Mouse (Mus musculus): ENCODE measurements around the gene Wdr27.

The Wdr27 gene

DNA sequence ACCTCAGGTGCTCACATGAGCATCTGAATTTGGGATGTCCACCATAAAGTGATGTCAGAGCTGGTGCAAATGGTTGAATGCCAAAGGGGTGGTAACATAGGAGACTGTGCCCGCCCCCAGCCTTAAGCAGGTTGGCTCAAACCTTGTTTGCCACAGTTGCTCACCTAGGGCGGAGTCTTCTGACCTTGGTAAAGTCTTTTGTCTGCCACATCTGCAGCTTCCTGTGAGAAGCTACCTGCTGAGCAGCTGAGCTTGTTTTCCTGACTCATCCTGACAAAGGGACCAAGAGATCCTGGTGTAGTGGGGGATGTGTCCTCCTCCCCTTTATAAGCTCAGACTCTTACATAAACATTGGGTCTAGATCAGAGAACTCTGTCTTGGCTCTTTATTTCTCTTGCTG, 125.0 kb downstream of the Wdr27 start:
- DNase-seq (ENCODE audit: low spot score in 2 of 2): no peak

DNA sequence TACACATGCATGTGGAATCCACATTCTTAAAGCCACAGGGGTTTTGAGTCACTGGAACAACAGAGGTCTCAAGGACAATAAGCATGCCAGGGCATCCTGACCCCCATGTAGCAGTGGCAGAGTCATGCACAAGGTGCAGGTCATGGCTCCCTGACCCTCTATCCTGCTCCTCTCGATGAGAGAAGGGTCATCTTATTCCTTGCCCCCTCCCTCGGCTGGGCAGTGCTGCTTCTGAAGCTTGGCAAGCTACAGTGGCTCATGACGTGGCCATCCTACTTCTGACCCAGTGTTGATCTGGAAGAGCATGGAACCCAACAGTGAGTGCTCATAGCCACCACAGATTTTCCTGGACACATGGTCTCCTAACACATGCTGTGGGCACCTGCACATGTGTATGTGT, 126.9 kb downstream of the Wdr27 start:
- DNase-seq (ENCODE audit: low spot score in 2 of 2): no peak

- DNase-seq (ENCODE audit: low spot score in 2 of 2): no peak
These were observed 127.7 kb downstream of the Wdr27 start for GRCm38 (mm10) chr17:14815304-14815703.

DNA sequence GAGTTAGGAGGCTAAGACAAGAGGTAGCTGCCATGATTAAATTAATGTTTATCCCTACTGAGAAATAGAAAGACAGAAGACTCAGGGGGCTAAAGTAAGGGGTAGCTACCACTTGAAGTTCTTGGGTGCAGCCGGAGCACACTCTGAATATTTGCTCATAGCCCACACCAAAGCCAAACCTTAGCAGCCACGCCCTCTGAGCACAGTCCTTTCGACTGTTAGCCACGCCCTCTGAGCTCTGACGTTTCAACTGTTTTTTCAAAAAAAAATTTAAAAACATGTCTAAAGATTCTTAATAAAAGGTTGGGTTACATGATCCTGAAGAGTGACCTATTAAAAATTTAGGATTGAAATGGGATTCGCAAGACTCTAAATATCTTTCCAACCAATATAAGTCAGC, 130.3 kb downstream of the Wdr27 start:
- DNase-seq (ENCODE audit: low spot score in 2 of 2): no peak

- no peak for DNase-seq (ENCODE audit: low spot score in 2 of 2)
These were observed 130.9 kb downstream of the Wdr27 start for GRCm38 (mm10) chr17:14812033-14812432.

DNA sequence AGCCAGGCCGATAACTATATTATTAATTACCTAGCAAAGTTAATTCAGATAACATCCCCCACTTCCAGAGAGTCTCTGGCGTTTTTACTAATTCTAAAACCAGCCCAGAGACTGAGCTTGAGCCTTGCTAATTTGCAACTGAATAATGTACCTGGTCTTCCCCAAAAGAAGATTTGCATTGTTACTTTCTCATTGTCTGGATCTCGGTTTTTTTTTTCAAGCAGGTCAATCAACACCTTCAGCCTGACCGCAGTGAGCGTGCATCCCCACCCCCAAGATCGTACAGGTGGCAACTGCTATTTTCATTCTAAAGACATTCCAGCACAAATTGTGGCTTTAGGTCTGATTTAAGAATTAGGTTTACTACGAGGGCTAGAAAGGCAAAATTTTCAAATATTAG, 136.2 kb downstream of the Wdr27 start:
- no peak for DNase-seq (ENCODE audit: low spot score in 2 of 2)

DNA sequence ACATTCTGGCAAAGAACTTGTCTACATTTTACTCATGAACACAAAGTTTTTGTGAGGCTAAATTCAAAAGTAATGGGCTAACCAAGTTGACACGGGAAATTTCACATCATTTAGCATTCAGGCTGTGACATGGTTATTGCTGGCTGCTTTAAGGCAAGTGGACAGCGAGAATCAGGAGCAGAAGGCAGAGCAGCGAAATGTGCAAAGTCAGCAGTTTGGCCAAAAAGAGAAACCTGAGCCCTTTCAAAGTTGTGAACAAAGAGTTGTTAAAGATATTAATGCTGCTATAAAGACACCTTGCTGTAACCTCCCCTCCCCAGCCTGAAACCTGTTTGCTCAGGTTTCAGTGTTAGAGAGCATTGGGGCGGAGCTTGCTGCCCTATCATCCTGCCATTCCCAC, 143.7 kb downstream of the Wdr27 start:
- DNase-seq (ENCODE audit: low spot score in 2 of 2): no peak

GRCm38 (mm10) chr17:14795074-14795473, 147.9 kb downstream of the Wdr27 start:
- DNase-seq (ENCODE audit: low spot score in 2 of 2): no peak

GRCm38 (mm10) chr17:14779356-14779755, 163.6 kb downstream of the Wdr27 start:
- no peak for DNase-seq (ENCODE audit: low spot score in 2 of 2)

DNA sequence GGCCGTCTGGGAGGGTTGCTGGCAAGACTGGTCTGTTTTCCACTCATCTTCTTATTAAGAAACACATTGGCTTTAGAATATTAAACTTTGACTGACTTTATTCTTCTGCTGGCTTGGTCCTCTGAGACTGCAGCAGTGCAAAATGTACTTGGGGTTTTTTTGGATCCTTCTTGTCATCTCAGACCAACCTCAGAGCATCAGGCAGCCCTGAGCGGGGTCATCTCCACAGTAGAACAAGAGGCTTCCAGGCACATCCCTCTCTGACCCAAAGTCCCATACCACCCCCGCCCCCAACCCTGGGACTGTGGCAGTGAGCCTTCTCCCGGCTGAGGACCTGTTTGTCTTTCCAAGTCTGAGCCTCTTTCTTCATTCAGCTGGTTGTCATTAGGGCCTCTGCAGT, 171.6 kb downstream of the Wdr27 start:
- DNase-seq (ENCODE audit: low spot score in 2 of 2): no peak

DNA sequence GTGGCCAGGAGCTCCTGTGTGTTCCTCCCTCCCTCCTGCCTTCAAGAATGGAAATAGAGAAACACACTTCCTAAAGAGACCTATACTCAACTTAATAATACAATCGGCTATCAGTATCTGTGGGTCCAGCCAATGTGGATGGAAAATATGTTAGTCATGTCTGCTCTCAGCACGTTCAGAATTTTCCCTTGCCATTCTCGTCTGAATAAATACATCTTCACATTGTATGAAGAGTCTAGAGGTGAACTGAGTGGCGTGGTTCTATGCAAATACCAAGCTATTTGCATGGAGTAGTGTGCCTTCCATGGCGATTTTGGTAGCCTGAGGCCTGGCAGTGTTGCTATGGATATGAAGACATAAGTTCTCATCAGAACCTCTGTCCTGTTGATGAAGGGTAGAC, 172.6 kb downstream of the Wdr27 start:
- no peak for DNase-seq (ENCODE audit: low spot score in 2 of 2)

All from spleen, postnatal 36 days (tissue).